Mouse (Mus musculus) embryonic facial prominence, embryonic 14.5 days (tissue): ENCODE data around the gene Pdzrn3. TPM values are rescaled to one million over a fixed set of nuclear protein-coding genes. Genes with fewer than 3 reads are reported as not detected.

ENCODE experiments used
- ATAC-seq: fragments of 200-750 bp; cut with Nextera tagmentation; 2 replicates; pipeline ENCODE4 v1.8.0; 2017; ENCODE audit warnings: low read depth, moderate number of reproducible peaks, moderate TSS enrichment
- DNase-seq: peaks from one replicate; pipeline ENCODE4 v3.0.0-alpha.2; 2015; ENCODE audit warnings: low spot score
- H3K27ac ChIP-seq: fragments of 300-500 bp; sonication (generic); replicated peaks from 2 replicates; pipeline ENCODE4 v1.5.1; 2014; ENCODE audit warnings: low read depth, mild to moderate bottlenecking, low read length, moderate library complexity
- H3K27me3 ChIP-seq: fragments of 300-500 bp; sonication (generic); replicated peaks from 2 replicates; pipeline ENCODE4 v1.6.1; 2014; ENCODE audit warnings: low read length; ENCODE audit not compliant: control insufficient read depth, insufficient read depth
- H3K36me3 ChIP-seq: fragments of 300-500 bp; sonication (generic); 2 replicates; pipeline ENCODE4 v1.6.1; 2014; ENCODE audit warnings: low read length, mixed read lengths; ENCODE audit not compliant: control insufficient read depth, insufficient read depth
- H3K4me1 ChIP-seq: fragments of 300-500 bp; sonication (generic); 2 replicates; pipeline ENCODE4 v1.6.1; 2014; ENCODE audit warnings: antibody characterized with exemption, low read length; ENCODE audit not compliant: control insufficient read depth, insufficient read depth
- H3K4me2 ChIP-seq: fragments of 300-500 bp; sonication (generic); 2 replicates; pipeline ENCODE4 v1.6.1; 2014; ENCODE audit warnings: low read depth, mild to moderate bottlenecking, low read length, moderate library complexity, mixed read lengths
- H3K4me3 ChIP-seq: fragments of 300-500 bp; sonication (generic); 2 replicates; pipeline ENCODE4 v1.5.1; 2014; ENCODE audit warnings: low read depth, mild to moderate bottlenecking, low read length
- H3K9ac ChIP-seq: fragments of 300-500 bp; sonication (generic); 2 replicates; pipeline ENCODE4 v1.6.1; 2014; ENCODE audit warnings: low read depth, mild to moderate bottlenecking, low read length, moderate library complexity, mixed read lengths
- H3K9me3 ChIP-seq: fragments of 300-500 bp; sonication (generic); 2 replicates; pipeline ENCODE4 v1.6.1; 2016; ENCODE audit warnings: low read length; ENCODE audit not compliant: control insufficient read depth
- WGBS: fragments of 180-500 bp; shearing (Covaris S2); extraction: QIAGEN DNeasy Blood & Tissue Kit; methylation state at CpG from one replicate; pipeline ENCODE4 v1.1.7; 2014; 5-methylcytosine and 5-hydroxymethylcytosine counted together
- polyA plus RNA-seq: library from polyadenylated mRNA; unstranded; fragments of >200 nt; fragmentation: Nextera tagmentation; extraction: Ambion mirVana; gene quantifications from 2 replicates; pipeline ENCODE4 v1.2.1, GENCODE M21; 2014

The Pdzrn3 gene
- polyA plus RNA-seq, 1 experiment from 2014 or later, result 15.1 TPM

GRCm38 (mm10) chr6:101362728-101363127, 15.0 kb downstream of the Pdzrn3 start:
- Histone ChIP-seq H3K27me3 (no peaks in the 10 kb centered on the region), H3K4me3 (no peak overlapping the region), H3K9me3 (no peaks in the 10 kb centered on the region), H3K36me3 (peaks cover 6% of the 10 kb centered on the region; the same call in 1 of the 2 replicates), H3K4me1 (peaks cover 53% of the 10 kb centered on the region), H3K27ac (no peak overlapping the region), H3K9ac (no peak overlapping the region), H3K4me2 (no peak overlapping the region)
- WGBS, result 64% methylated on average over 5 of the region's 5 CpGs
- DNase-seq (no peak), ATAC-seq (no peak)

- Histone ChIP-seq H3K4me1 (peaks cover 49% of the 10 kb centered on the region), H3K4me2 (no peak overlapping the region), H3K9me3 (no peaks in the 10 kb centered on the region), H3K9ac (no peak overlapping the region), H3K27ac (no peak overlapping the region), H3K4me3 (no peak overlapping the region), H3K36me3 (peaks cover 6% of the 10 kb centered on the region; the same call in 1 of the 2 replicates), H3K27me3 (no peaks in the 10 kb centered on the region)
- DNase-seq (no peak), ATAC-seq (no peak)
- 64% methylated on average over 4 of the region's 4 CpGs for WGBS
These were observed 15.4 kb downstream of the Pdzrn3 start for GRCm38 (mm10) chr6:101362268-101362667.

- ATAC-seq (peak; percentile 62; the same call in 1 of the 2 replicates), DNase-seq (peak; percentile 76)
- peaks cover 6% of the 10 kb centered on the region; the same call in 1 of the 2 replicates for H3K36me3 ChIP-seq
- H3K9ac ChIP-seq, result no peak overlapping the region
- peaks cover 43% of the 10 kb centered on the region for H3K4me1 ChIP-seq
- no peak overlapping the region for H3K4me2 ChIP-seq
- no peaks in the 10 kb centered on the region for H3K27me3 ChIP-seq
- no peaks in the 10 kb centered on the region for H3K9me3 ChIP-seq
- H3K4me3 ChIP-seq, result no peak overlapping the region
- WGBS, result 27% methylated on average over 12 of the region's 12 CpGs
- peak overlapping the region; percentile 25; the same call in 1 of the 2 replicates for H3K27ac ChIP-seq
These were observed 17.4 kb downstream of the Pdzrn3 start for GRCm38 (mm10) chr6:101360211-101360737.

GRCm38 (mm10) chr6:101359646-101360045, 18.1 kb downstream of the Pdzrn3 start:
- ATAC-seq (no peak), DNase-seq (no peak)
- H3K4me1 ChIP-seq, result peaks cover 48% of the 10 kb centered on the region
- H3K4me3 ChIP-seq, result no peak overlapping the region
- H3K9me3 ChIP-seq, result no peaks in the 10 kb centered on the region
- no peaks in the 10 kb centered on the region for H3K27me3 ChIP-seq
- 52% methylated on average over 4 of the region's 4 CpGs for WGBS
- H3K9ac ChIP-seq, result no peak overlapping the region
- H3K36me3 ChIP-seq, result peaks cover 6% of the 10 kb centered on the region; the same call in 1 of the 2 replicates
- H3K4me2 ChIP-seq, result no peak overlapping the region
- H3K27ac ChIP-seq, result no peak overlapping the region

- H3K27ac ChIP-seq, result peak overlapping the region; percentile 16; the same call in 1 of the 2 replicates
These were observed 22.8 kb downstream of the Pdzrn3 start for GRCm38 (mm10) chr6:101354887-101355286.

GRCm38 (mm10) chr6:101354230-101354881, 23.3 kb downstream of the Pdzrn3 start:
- H3K9ac ChIP-seq, result no peak overlapping the region
- H3K4me3 ChIP-seq, result no peak overlapping the region
- H3K4me2 ChIP-seq, result no peak overlapping the region; the same call in 1 of the 2 replicates
- H3K27ac ChIP-seq, result 0 out of 2 replicates have a peak overlapping the region, but pooled peaks have one; percentile 16
- DNase-seq, result peak; percentile 90
- 32% methylated on average over 8 of the region's 8 CpGs for WGBS
- no peaks in the 10 kb centered on the region for H3K36me3 ChIP-seq
- no peaks in the 10 kb centered on the region for H3K27me3 ChIP-seq
- no peaks in the 10 kb centered on the region for H3K9me3 ChIP-seq
- peaks cover 49% of the 10 kb centered on the region for H3K4me1 ChIP-seq
- ATAC-seq, result peak; percentile 84

More at GRCm38 (mm10) chr6:101354887-101355286, 22.8 kb downstream of the Pdzrn3 start:
- Histone ChIP-seq H3K4me3 (no peak overlapping the region), H3K9me3 (no peaks in the 10 kb centered on the region), H3K4me2 (no peak overlapping the region; the same call in 1 of the 2 replicates), H3K36me3 (no peaks in the 10 kb centered on the region), H3K27me3 (no peaks in the 10 kb centered on the region), H3K9ac (no peak overlapping the region), H3K4me1 (peaks cover 53% of the 10 kb centered on the region)
- ATAC-seq (no peak), DNase-seq (no peak)
- WGBS, result 59% methylated on average over 1 of the region's 1 CpGs

GRCm38 (mm10) chr6:101353701-101354100, 24.0 kb downstream of the Pdzrn3 start:
- H3K27me3 ChIP-seq, result no peaks in the 10 kb centered on the region
- peaks cover 46% of the 10 kb centered on the region for H3K4me1 ChIP-seq
- no peaks in the 10 kb centered on the region for H3K36me3 ChIP-seq
- no peaks in the 10 kb centered on the region for H3K9me3 ChIP-seq
- no peak for DNase-seq
- 63% methylated on average over 7 of the region's 7 CpGs for WGBS
- no peak overlapping the region for H3K27ac ChIP-seq
- no peak overlapping the region for H3K4me2 ChIP-seq
- H3K9ac ChIP-seq, result no peak overlapping the region
- no peak for ATAC-seq
- H3K4me3 ChIP-seq, result no peak overlapping the region

- no peak overlapping the region for H3K4me2 ChIP-seq
- no peaks in the 10 kb centered on the region for H3K9me3 ChIP-seq
- no peak overlapping the region for H3K27ac ChIP-seq
- peaks cover 43% of the 10 kb centered on the region for H3K4me1 ChIP-seq
- H3K27me3 ChIP-seq, result no peaks in the 10 kb centered on the region
- H3K9ac ChIP-seq, result no peak overlapping the region
- 55% methylated on average over 10 of the region's 10 CpGs for WGBS
- H3K4me3 ChIP-seq, result no peak overlapping the region
- H3K36me3 ChIP-seq, result no peaks in the 10 kb centered on the region
- DNase-seq, result peak; percentile 77
- no peak for ATAC-seq
These were observed 25.1 kb downstream of the Pdzrn3 start for GRCm38 (mm10) chr6:101352626-101353025.
